Mouse (Mus musculus): ENCODE data around the gene Isy1.
A peak's percentile ranks its signal among the peaks of the same experiment; 100 is the strongest.

The Isy1 gene

DNA sequence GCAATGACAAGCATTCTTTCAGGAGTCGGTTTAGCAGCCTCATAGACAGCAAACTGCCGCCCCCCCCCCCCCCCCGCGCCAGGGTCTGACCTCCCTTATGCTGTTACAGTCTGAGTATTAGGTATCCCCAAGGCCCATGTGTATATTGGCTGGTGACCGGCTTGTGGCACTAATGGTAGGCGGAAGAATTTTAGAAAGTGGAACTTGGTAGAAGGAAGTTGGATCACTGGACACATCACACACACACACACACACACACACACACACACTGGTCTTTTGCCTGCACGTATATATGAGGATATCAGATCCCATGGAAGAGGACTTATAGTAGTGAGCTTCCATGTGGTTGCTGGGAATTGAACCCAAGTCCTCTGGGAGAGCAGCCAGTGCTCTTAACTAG is 36.1 kb downstream of the Isy1 start:
- DNase-seq, result no peak

DNA sequence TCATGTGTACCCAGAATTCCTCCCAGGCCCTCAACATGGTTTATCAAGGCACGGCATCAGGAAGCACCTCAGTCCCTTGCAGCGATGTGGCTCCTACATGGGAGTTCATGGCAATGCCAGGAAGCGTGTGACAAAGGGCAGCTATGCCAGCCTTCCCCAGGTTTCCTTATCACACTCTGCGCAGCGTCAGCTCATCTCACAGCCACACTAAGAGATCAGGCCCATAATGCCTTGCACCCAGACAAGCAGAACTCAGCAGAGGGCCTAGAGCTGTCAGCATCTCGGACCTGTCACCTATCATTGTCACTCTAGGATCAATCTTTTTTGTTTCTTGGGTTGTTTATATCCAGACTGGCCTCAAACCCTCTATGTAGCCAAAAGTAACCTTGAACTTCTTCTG is 39.0 kb downstream of the Isy1 start:
- DNase-seq, result no peak

DNA sequence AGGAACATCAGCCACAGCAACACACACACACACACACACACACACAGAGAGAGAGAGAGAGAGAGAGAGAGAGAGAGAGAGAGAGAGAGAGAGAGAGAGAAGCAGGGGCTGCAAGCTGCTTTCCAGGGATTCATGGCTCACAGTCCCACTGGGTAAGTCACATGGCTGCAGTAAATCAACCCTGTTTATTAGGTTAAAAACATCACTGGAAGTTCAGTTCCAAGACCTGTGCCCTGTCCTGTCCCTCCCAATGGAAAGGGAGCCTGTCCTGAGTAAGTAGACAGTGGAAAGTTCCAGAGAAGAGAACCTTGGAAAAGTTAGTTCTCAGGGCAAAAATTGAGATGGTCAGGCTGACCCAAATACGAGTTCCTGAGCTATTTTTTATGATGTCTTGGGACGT is 41.3 kb downstream of the Isy1 start:
- DNase-seq, result no peak

DNA sequence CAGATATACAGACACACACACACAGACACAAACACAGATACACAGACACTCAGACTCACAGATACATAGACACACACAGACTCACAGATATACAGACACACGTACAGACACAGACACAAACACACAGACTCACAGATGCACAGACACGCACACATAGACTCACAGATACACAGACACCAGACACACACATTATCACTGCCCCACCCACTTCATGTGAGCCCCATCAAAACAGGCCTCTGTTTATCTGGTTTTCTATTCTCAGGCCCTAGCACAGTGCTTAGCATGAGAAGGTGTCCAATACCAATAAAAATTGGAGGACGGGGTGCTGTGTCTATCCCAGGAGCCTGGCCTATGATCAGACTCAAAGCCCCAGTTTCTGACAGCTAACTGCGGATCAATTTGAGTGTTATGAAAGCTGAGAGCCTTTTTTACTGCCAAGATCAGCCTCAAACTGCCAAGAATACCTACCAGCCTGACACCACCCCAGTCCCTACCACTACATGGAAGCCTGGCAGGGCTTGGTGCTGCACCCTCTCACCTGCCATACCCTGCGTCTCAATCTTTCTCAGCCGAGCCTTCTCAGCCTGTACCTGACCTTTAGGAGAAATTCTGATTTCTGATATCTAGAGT is 42.2 kb downstream of the Isy1 start:
- DNase-seq, result no peak

DNA sequence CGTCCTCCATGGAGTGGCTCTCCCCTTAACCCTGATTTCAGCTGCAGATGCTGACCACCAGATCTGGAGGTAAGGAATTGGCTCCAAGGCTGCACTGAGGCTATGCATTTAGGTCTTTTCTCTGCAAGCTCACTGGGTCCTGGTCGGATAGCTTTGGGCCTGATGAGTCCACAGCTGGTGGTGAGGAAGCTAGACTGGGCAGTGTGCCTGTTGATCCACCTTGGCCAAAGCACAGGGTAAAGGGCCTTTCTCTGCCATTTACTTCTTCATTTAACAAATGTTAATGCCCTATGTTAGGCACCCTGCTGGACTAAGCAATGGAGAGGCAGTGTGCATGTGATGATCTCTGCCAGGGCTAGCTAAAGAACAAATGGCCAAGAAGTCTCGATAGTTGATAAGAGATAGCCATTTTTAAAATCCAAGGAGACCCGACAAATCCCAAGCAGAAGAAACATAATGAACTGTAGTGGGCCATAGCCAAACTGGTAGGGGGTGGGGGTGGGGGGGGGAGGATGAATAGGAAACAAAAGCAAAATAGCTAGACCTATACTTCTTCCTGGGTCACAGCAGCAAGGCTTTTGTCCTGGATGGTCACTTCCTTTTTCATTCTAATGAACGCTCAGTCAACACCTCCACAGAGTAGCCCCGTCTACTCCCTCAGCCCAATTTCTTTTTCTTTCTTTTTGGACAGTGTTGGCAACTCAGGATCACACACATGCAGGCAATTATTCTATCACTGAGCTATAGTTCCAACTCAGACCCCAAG is 43.0 kb downstream of the Isy1 start:
- no peak for DNase-seq

DNA sequence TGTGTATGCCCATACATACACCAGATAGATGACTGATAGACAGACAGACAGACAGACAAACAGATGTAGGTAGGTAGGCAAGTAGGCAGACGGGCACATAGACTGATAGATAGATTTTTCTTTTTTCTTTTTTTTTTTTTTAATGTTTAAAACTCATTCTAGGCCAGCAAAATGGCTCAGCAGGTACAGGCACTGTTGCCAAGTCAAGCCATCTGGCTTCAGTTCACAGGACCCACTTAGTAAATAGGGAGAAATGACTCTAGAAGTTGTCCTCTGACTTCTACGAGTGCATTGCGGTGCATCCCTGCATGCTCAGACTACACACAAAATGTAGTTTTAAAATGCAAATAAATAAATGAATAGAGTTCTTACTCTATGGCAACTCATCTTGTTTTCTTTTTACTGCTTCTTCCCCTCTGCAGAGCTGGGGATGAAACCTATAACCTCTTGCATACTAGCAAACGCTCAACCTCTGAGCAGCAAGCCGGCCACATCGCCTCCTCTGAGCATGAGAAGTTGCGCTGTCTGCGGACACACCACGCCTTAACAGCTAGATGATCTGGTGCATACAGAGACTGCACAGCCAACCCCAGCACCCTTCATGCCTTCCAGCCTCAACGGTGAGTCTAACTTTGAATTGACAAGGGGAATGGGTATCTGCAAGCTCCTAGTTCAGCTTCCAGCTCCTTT is 44.6 kb downstream of the Isy1 start:
- DNase-seq, result no peak

DNA sequence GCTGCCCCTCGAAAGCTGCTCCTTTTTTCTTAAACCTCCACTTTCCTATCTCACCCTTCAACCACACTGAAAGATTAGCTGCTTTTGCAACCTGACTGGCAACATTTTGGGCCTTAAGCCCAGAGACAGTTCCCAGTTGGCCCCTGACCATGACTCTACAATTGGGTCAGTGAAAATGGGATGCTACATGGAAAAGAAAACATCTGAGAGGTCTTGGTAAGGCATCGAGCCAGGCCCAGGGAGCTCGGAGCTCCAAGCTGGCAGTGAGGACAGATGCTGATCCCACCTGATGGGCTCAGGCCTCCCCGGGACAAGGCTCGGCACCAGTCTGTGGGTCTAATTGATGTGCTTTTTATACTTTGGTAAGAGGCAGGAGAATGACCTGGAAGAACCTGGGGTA is 46.8 kb downstream of the Isy1 start:
- DNase-seq, result no peak

DNA sequence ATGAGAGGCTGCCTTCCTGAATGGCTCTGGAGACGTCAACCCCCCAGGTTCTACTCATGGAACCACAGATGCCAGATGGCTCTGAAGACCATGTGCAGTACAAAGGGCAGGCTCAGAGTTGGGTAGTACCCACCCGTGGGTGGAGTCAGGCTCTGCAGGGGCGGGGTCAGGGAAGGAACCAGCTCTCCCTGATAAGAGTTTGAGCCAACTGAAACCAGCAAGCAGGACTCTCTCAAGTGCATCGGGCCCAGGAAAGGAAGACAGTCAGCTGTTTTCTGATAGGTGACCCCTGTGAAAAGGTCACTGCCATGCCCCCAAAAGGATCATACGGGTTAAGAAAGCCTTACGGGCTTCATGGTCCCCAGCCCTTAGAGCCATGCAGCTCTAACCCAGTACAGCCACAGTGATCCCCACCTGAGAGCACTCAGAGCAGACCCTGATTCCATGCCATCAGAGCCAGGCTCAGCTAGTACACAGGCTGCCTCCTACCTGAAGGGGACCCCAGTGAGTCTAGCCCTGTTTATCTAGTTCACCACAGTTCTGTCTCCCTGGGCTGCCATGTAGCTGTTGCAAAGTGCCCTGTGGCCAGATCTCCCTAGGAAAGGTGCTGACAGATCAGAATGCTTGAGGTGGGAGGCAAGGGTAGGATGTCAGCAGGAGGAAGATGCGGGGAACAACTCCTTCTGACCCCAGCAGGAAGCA is 47.7 kb downstream of the Isy1 start:
- DNase-seq, result peak in 1 of 2 experiments; percentile 30

DNA sequence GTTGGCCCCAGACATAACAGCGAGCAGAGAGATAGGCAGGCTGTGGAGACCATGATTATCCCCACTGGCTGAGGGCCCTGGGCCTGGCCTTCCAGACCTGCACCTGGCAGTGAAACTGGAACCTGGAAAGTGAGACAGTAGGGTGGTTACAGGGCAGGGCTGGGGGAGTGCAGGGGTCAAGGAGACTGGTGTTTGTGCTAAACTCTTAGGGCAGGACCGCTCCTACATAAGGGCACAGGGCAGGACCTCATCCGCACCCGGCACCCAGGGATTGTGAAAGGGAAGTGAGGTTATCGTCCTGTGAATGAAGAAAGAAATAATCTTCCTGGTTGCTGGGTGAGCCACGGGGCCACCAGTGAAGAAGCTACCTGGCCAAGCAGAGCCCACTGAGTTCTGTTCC is 48.8 kb downstream of the Isy1 start:
- DNase-seq, result no peak

DNA sequence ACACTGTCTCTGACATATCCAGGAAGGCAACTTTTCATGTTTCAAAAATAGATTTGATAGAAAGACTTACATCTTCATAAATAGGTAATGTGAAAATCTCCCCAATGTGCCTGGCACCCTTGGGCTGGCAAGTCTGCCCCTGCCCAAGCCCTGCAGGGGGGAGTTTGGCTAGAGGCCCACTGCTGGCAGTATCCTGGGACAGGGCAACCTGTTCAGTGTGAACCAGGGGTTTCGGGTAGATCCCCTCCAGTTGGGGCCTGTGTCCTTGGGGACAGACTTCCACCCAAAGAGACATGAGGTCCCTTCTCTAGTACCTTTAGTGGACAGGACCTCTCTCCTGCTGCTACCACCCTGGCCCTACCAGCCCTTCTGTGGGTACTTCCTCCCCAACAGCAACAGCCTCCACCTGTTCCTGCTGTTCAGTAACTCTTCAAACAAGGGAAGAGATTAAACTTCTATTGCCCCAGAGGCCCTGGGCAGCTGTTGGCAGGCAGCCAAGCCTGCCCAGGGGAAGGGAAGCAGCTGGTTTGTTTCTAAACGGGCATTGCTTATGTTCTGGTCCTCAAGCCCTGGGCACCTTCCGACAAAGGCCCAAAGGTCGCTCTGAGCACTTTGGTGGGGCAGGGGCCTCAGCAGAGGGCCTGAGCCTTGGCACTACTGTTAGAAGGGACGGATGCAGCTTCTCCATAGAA is 49.6 kb downstream of the Isy1 start:
- no peak for DNase-seq

DNA sequence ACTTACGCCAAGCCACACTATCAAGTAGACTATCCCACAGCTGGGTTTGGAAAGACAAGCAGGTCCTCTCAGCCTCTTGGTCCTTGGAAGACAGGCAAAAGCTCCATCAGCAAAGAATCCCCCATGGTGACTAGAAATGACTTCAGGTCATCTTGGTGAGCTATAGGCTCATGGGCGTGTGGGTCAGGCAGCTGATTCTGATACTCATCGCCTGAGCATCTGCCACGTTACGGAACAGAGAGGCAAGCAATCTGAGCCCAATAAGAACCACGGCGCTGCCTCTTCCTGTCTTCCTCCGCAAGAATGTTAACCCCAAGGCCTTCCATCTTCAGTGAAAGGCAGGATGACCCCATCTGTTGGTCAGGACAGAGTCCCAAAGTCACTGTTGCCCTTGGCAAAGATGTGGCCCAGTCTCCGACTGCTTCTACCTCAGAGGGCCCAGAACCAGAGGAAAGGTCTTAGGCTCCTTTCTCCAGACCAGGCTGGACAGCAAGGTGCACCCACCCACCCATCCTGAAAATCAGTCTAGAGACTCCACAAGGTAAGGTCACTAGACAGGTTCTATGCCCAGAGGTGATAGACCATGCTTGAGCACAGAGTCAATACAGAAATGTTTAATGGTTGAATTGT is 50.2 kb downstream of the Isy1 start:
- DNase-seq, result no peak

DNA sequence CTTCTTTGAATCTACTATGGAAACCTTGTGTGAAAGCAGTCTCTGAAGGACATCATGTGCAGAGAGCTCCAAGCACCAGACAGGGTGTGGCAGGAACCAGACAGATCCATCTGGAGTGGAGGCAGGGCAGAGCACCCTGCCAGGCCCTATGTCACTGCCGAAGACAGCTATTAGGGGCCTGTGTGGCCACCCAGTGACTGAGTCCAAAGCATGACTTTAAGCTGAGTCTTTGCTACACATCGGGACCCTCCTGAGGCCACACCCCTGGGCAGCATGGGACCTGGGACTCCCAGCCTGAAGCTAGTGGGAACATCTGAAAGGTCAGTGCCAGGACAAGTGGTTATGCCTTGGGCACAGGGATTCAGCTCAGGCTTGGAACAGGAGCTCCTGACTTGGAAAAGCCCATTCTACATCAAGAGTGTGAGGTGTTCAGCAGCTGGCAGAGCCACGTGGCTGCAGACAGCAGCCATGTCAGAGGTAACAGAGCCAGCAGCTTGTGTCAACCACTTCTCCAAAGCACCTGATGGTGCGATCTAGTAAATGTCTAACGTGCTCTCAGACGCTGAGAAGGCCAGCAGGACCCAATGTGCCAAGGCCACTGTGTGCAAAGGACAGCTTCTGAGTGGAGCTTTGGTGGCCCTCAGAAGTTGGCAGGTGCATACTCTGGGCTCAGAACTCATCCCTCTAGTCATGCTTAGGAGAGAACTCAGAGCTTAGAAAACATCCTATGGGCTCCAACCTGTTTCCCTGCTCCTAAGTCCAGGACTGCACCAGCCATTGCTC is 51.3 kb downstream of the Isy1 start:
- no peak for DNase-seq

DNA sequence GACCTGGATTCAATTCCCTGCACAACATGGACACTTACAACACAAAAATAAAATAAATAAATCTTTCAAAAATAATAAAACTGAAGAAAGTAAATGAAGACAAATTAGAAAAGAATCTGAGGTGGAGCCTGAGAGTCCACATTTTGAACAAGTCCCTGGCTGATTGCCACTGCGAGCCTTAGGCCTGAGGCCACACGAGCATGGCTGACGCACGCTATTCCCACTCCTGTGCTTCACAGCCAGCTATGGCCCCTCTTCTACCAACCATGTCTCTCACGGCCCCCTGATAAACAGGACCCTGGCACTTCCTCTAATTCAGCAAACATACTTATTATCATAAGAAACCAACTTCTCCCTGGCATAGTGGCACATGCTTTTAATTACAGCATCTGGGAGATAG is 52.0 kb downstream of the Isy1 start:
- no peak for DNase-seq

DNA sequence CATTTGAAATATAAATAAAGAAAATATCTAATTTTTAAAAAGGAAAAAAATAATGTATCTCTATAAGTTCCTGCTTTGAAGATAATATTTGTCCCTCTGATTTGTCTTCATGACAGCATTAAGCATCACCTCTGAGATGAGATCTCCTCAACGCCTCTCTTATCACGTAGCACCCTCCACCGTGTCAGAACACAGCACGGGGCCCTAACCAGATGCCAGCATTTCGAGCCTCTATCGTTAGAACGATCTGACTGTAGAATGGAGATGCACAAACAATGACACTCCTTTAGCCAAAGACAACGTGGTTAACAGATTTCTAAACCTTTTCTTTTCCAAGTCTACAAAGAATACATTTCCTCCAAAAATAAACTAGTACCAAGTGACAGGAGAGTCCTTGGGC is 54.6 kb downstream of the Isy1 start:
- DNase-seq, result no peak

DNA sequence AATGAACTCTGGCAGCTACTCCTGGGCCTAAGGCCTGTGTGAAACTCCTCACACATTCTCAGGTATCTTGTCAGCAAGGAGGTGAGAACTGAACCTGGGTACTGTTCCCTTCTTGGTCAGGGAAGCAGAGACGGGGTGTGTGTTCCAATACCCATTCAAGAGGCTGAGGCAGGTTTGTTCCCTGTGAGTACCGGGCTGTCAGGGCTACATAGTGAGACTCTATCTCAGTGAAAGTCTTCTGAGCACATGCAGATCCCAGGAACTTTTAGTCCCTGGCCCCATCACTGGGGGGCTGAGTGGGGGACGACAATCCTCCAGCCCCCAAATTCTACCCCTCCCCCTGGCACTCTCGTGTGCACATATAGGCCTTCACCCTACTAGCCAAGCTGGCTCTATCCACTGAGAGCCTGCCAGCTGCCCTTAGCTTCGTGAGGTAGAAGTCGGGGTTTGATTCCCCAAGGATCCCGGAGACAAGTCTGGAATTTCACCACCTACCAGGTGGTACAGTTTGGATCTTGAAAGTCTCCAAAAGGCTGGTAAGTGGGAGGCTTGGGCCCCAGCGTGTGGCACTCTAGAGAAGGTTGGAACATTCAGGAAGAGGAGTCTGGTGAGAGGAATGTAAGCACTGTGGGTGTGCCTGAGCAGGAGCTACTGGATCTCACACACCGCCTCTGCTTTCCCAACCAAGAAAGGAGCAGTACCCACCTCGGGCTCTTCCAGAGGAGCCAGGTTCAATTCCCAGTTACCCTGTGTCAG is 57.9 kb downstream of the Isy1 start:
- DNase-seq, result no peak

DNA sequence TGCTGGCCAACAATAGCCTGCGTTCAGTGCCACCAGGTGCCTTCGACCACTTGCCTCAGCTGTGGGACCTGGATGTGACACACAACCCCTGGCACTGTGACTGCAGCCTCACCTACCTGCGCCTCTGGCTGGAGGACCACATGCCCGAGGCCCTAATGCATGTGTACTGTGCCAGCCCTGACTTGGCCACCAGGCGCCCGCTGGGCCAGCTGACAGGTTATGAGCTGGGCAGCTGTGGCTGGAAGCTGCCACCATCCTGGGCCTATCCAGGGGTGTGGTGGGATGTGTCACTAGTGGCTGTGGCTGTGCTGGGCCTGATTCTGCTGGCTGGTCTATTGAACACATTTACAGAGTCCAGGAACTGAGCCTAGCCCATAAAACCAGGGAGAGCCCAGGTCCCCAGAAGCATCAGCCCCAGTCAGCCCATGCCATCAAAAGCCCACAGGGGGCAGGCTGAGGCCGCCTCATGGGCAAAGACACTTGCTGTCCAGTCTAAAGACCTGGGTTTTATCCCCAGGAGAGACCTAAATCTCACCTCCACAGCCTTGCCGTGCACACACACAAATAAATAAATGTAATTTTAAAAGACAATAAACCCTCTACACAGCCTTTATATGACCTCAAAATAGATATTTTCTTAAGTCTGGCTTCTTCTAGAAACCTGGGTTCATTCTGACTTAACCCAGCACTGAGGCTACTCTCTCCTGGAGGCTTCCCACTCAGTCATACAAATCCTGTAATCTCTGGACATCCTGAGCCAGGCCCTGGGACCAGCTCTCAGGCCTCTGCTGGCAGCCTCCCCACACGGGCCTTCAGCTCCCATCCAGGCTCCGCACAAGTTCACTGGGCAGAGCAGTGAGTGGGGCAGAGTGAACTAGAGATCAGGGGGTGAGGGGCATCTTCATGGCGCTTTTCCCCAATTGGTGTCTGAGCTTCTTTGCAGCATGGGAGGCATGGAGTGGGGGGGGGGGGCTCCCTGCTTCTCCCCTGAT is 59.1 kb downstream of the Isy1 start:
- DNase-seq, result no peak

DNA sequence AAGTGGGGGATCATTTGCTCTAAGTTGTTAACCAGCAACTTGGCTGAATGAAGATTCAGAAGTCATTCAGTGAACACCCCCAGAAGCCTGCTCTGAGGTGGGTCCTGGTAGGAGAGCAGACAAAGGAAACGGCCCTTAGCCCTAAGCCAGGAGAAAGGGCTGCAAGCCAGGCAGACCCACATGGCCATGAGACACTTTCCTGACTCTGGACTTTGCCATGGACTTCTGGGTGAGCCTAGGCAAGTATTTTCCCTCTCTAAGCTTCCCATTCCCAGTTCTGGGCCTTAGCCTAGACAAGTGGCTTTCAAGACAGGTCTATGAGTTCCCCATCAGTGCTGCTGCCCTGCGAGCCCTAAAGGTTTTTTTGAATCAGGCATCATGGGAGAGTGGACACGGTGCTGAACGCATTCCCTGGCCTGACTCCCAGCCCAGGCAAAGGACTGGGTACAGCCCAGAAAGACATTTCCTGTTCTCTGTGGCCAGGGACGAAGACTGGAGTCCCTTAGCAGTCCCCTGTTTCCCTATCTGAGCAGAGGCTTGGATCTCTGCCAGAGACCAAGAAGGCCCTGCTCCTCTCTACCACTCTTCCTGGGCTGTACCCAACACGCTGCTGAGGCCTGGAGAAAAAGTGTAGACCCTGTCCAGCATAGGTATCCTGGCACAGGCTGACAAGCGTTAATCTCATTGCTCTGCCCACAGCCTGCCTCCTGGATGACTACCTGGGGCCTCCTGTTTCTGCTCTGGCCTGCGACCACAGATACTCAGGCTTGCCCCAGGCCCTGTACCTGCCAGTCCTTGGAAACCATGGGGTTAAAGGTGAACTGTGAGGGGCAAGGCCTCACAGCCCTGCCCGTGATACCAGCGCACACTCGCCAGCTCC is 60.1 kb downstream of the Isy1 start:
- DNase-seq, result no peak

DNA sequence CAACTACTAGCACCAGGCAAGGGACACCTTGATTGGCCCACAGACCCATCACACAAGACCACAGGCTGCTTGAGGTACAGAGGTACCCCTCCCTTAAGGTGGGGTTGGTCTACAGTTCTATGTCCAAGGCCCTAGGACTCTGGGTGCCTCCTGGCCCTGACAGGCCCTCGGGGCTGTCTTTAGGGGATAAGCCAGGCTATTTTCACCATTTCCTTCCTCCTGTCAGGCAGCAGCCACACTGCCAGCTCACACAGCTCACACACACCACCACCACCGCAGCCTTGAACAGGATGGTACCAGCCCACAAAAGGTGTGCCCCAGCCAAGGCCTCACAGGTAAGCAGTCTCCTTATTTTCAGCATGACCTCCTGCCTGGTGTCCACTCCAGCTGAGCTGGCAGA is 60.8 kb downstream of the Isy1 start, which contains the start of gene Gp9:
Gp9 (plus strand) TSS at position 231 of the 400 bp plus-strand sequence.
- no peak for DNase-seq

Measured in spleen, adult 18-20 months (tissue).